Comparison of ENCODE assay signal across 23 mouse cellular contexts in the genomic region with DNA sequence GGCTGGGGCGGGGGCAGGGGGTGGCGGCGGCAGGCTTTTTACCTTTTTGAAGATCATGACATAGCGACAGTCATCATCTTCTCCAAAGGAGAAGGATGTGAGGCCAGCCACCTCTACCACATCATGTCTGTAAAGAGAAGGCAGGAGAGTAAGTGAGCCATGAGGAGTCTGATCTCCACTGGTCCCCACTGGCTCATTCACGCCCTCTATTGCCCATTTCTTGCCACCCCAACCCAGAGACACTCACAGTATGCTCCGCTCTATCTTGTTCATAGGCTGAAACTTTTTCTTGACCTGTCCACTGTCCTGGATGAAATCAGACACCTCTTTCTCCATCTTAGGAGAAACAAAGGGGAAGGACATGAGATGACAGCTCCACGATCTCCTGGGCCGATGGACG. TPM values are rescaled to one million over a fixed set of nuclear protein-coding genes. Genes with fewer than 3 reads are reported as not detected.
DNase-seq lines count a peak whose midpoint lies in the region; ATAC-seq and TF ChIP-seq lines count a peak whose summit lies in the region.
"Had no signal": no experiment of that assay in that cellular context is flagged by ENCODE, and none has a peak within 500 bp of the region (broad histone marks: within the 10 kb centered on the region; RNA-seq: fewer than 3 reads in every experiment).

No protein-coding gene starts in this region.

- peaks cover 23% of the 10 kb centered on the region for H3K4me1 ChIP-seq in heart, postnatal 0 days (ENCODE audit: control insufficient read depth, insufficient read depth)
- peaks cover 21% of the 10 kb centered on the region for H3K4me1 ChIP-seq in heart, embryonic 12.5 days (replicated peaks)
- H3K4me1 ChIP-seq in liver, embryonic 14.5 days (replicated peaks; ENCODE audit: control insufficient read depth in 2 of 2, insufficient read depth in 2 of 2, low read length in 1 of 2): peaks cover 9 to 10% of the 10 kb centered on the region in 2 experiments
- peaks cover 19% of the 10 kb centered on the region for H3K4me1 ChIP-seq in liver, embryonic 12.5 days
- peaks cover 10 to 19% of the 10 kb centered on the region in 2 experiments for H3K4me1 ChIP-seq in CH12.LX (ENCODE audit: control insufficient read depth in 1 of 2, insufficient read depth in 2 of 2)

- peak; percentile 34 for TF ChIP-seq RAD21 in CH12.LX (IDR thresholded peaks at IDR 0.05; ENCODE audit: low read depth, low read length)

- H3K9me3 ChIP-seq in heart, postnatal 0 days (replicated peaks; ENCODE audit: control insufficient read depth, low read length): no peaks in the 10 kb centered on the region
- H3K9me3 ChIP-seq in heart, embryonic 12.5 days (replicated peaks): no peaks in the 10 kb centered on the region
- no peaks in the 10 kb centered on the region for H3K9me3 ChIP-seq in liver, embryonic 14.5 days (ENCODE audit: control insufficient read depth, low read length)
- no peaks in the 10 kb centered on the region for H3K9me3 ChIP-seq in liver, embryonic 12.5 days (replicated peaks)
- no peaks in the 10 kb centered on the region for H3K9me3 ChIP-seq in CH12.LX (replicated peaks; ENCODE audit: low read length)
- H3K9me3 ChIP-seq: forebrain, embryonic 10.5 days; heart, embryonic 15.5 days; hindbrain, embryonic 15.5 days; limb, embryonic 10.5 days; liver, embryonic 13.5 days; midbrain, embryonic 12.5 days; neural tube, embryonic 12.5 days had no signal

- in situ Hi-C loops in CH12.LX (cut with MboI; ENCODE audit: low pct_ligation_motif_present, low pct_unique_long_range_greater_than_20kb, low sequenced_read_pairs): no loop called here

- dilution Hi-C loops in CH12.LX (cut with MboI; ENCODE audit: extremely low pct_ligation_motif_present, extremely low pct_unique_long_range_greater_than_20kb, low sequenced_read_pairs): no loop called here

- ATAC-seq in heart, postnatal 0 days (ENCODE audit: insufficient read depth, low read depth): no peak
- no peak for ATAC-seq in heart, embryonic 12.5 days (ENCODE audit: insufficient number of reproducible peaks, low FRiP score)
- ATAC-seq in liver, embryonic 14.5 days (ENCODE audit: insufficient read depth): no peak
- ATAC-seq in liver, embryonic 12.5 days: no peak
- ATAC-seq: forebrain, embryonic 16.5 days had no signal

- H3K9ac ChIP-seq in heart, postnatal 0 days (replicated peaks; ENCODE audit: low read depth, low read length): no peak overlapping the region
- H3K9ac ChIP-seq in heart, embryonic 12.5 days: no peak overlapping the region
- no peak overlapping the region for H3K9ac ChIP-seq in liver, embryonic 14.5 days (replicated peaks)
- H3K9ac ChIP-seq in liver, embryonic 12.5 days: no peak overlapping the region
- H3K9ac ChIP-seq in CH12.LX (ENCODE audit: insufficient read depth, low read depth): no peak overlapping the region
- H3K9ac ChIP-seq: heart, embryonic 15.5 days; hindbrain, embryonic 15.5 days; liver, embryonic 13.5 days; midbrain, embryonic 12.5 days; neural tube, embryonic 12.5 days had no signal

- no peaks in the 10 kb centered on the region for H3K27me3 ChIP-seq in heart, postnatal 0 days (ENCODE audit: control insufficient read depth, insufficient read depth, low read length)
- H3K27me3 ChIP-seq in heart, embryonic 12.5 days (replicated peaks): no peaks in the 10 kb centered on the region
- no peaks in the 10 kb centered on the region for H3K27me3 ChIP-seq in liver, embryonic 14.5 days (ENCODE audit: control insufficient read depth, insufficient read depth, low read length)
- H3K27me3 ChIP-seq in liver, embryonic 12.5 days (replicated peaks): no peaks in the 10 kb centered on the region
- H3K27me3 ChIP-seq in CH12.LX (replicated peaks) (no peaks in the 10 kb centered on the region), myocyte (ENCODE audit: control insufficient read depth, insufficient read depth, insufficient read length) (no peaks in the 10 kb centered on the region)
- H3K27me3 ChIP-seq: heart, embryonic 15.5 days; hindbrain, embryonic 15.5 days; liver, embryonic 13.5 days; midbrain, embryonic 12.5 days; neural tube, embryonic 12.5 days had no signal

- WGBS in heart, postnatal 0 days: 90% methylated on average over 9 of the region's 9 CpGs
- WGBS in heart, embryonic 12.5 days: 91% methylated on average over 9 of the region's 9 CpGs
- WGBS in liver, embryonic 14.5 days (ENCODE audit: insufficient replicate concordance): 82% methylated on average over 9 of the region's 9 CpGs
- WGBS in liver, embryonic 12.5 days (ENCODE audit: insufficient replicate concordance): 89% methylated on average over 9 of the region's 9 CpGs

- H3K27ac ChIP-seq in heart, postnatal 0 days (ENCODE audit: low read depth): peak overlapping the region; percentile 70
- H3K27ac ChIP-seq in heart, embryonic 12.5 days (ENCODE audit: poor library complexity, severe bottlenecking): no peak overlapping the region
- H3K27ac ChIP-seq in liver, embryonic 14.5 days: no peak overlapping the region
- H3K27ac ChIP-seq in liver, embryonic 12.5 days: no peak overlapping the region
- H3K27ac ChIP-seq in CH12.LX (ENCODE audit: insufficient read depth, low read depth): no peak overlapping the region
- H3K27ac ChIP-seq: forebrain, embryonic 10.5 days; heart, embryonic 15.5 days; hindbrain, embryonic 15.5 days; limb, embryonic 10.5 days; liver, embryonic 13.5 days; midbrain, embryonic 12.5 days; neural tube, embryonic 12.5 days had no signal

- peaks cover 22% of the 10 kb centered on the region for H3K79me2 ChIP-seq in CH12.LX (replicated peaks; ENCODE audit: control insufficient read depth, extremely low read depth, insufficient read depth, poor library complexity, severe bottlenecking)
- H3K79me2 ChIP-seq in myocyte (ENCODE audit: control insufficient read depth, insufficient read depth): peaks cover 30% of the 10 kb centered on the region

- no peak for DNase-seq in heart, postnatal 0 days (ENCODE audit: low spot score)
- DNase-seq in liver, embryonic 14.5 days (ENCODE audit: low read depth in 3 of 3, low spot score in 3 of 3): no peak
- no peak for DNase-seq in CH12.LX (ENCODE audit: extremely low read depth)
- no peak for DNase-seq in cerebellum, adult 9-10 months
- DNase-seq: adrenal gland, postnatal 25 days; B cell, adult 2 months; cerebellum, adult 11 months; cerebellum, postnatal 10 days; gastrocnemius, postnatal 25 days; heart, postnatal 4 days; kidney, adult 11 months; liver, embryonic 13.5 days; right cerebral cortex, postnatal 14 days had no signal

- no peak overlapping the region for H3K4me2 ChIP-seq in heart, postnatal 0 days (ENCODE audit: low read depth, low read length)
- no peak overlapping the region for H3K4me2 ChIP-seq in heart, embryonic 12.5 days
- H3K4me2 ChIP-seq in liver, embryonic 14.5 days (ENCODE audit: low read depth): no peak overlapping the region
- no peak overlapping the region for H3K4me2 ChIP-seq in liver, embryonic 12.5 days
- H3K4me2 ChIP-seq in CH12.LX (ENCODE audit: insufficient read depth, low read depth, poor library complexity, severe bottlenecking): no peak overlapping the region
- no peak overlapping the region for H3K4me2 ChIP-seq in myocyte (ENCODE audit: low read depth)
- H3K4me2 ChIP-seq: heart, embryonic 15.5 days; hindbrain, embryonic 15.5 days; liver, embryonic 13.5 days; midbrain, embryonic 12.5 days; neural tube, embryonic 12.5 days had no signal

- no peak for TF ChIP-seq EP300 in heart, postnatal 0 days (IDR thresholded peaks at IDR 0.05; ENCODE audit: low read depth)
- TF ChIP-seq EP300 in liver, embryonic 14.5 days (IDR thresholded peaks at IDR 0.05; ENCODE audit: low read depth): no peak
- TF ChIP-seq EP300 in CH12.LX (IDR thresholded peaks at IDR 0.05; ENCODE audit: low read length): no peak

- H3ac ChIP-seq in myocyte (ENCODE audit: control insufficient read depth, insufficient read length): no peak overlapping the region

- peak; percentile 19; the same call in 1 of the 2 replicates for TF ChIP-seq CTCF in heart, postnatal 0 days (IDR thresholded peaks at IDR 0.05; ENCODE audit: low read depth)
- 0 out of 2 replicates have a peak, but pooled peaks have one; percentile 29 for TF ChIP-seq CTCF in liver, embryonic 14.5 days (IDR thresholded peaks at IDR 0.05; ENCODE audit: low read depth)
- peak in 1 of 2 experiments; percentile 51; a peak in 2 of 4 replicates for TF ChIP-seq CTCF in CH12.LX (conservative IDR thresholded peaks at IDR 0.05 in 1 of 2, IDR thresholded peaks at IDR 0.05 in 1 of 2; ENCODE audit: low read depth in 2 of 2, low read length in 2 of 2)

- peaks cover 62% of the 10 kb centered on the region for H3K36me3 ChIP-seq in heart, postnatal 0 days (replicated peaks; ENCODE audit: control insufficient read depth, insufficient read depth, low read length)
- peaks cover 70% of the 10 kb centered on the region for H3K36me3 ChIP-seq in heart, embryonic 12.5 days
- H3K36me3 ChIP-seq in liver, embryonic 14.5 days (replicated peaks; ENCODE audit: control insufficient read depth, insufficient read depth, low read depth): peaks cover 17% of the 10 kb centered on the region
- peaks cover 63% of the 10 kb centered on the region for H3K36me3 ChIP-seq in liver, embryonic 12.5 days
- H3K36me3 ChIP-seq in CH12.LX (replicated peaks in 1 of 2; ENCODE audit: control insufficient read depth in 1 of 2, insufficient read depth in 1 of 2, low read length in 1 of 2) (peaks cover 46 to 77% of the 10 kb centered on the region in 2 experiments), myocyte (ENCODE audit: control insufficient read depth, insufficient read depth) (peaks cover 37% of the 10 kb centered on the region)

- TF ChIP-seq POLR2A in CH12.LX (IDR thresholded peaks at IDR 0.05; ENCODE audit: low read depth, low read length) (no peak), myocyte (IDR thresholded peaks at IDR 0.05; ENCODE audit: insufficient read length, low read depth) (no peak)

- no peak overlapping the region for H3K4me3 ChIP-seq in heart, postnatal 0 days (ENCODE audit: low read depth, low read length)
- H3K4me3 ChIP-seq in heart, embryonic 12.5 days: no peak overlapping the region
- no peak overlapping the region for H3K4me3 ChIP-seq in liver, embryonic 14.5 days (ENCODE audit: insufficient read depth in 1 of 2, low read depth in 2 of 2, low read length in 2 of 2)
- H3K4me3 ChIP-seq in liver, embryonic 12.5 days: no peak overlapping the region
- H3K4me3 ChIP-seq in CH12.LX (replicated peaks in 1 of 3; ENCODE audit: low read depth in 2 of 3, low read length in 2 of 3, poor library complexity in 1 of 3): no peak overlapping the region
- H3K4me3 ChIP-seq in myocyte: no peak overlapping the region
- H3K4me3 ChIP-seq: forebrain, embryonic 10.5 days; heart, embryonic 15.5 days; hindbrain, embryonic 15.5 days; limb, embryonic 10.5 days; liver, embryonic 13.5 days; midbrain, embryonic 12.5 days; neural tube, embryonic 12.5 days had no signal

RNA-seq across cellular contexts. Expression of a gene that starts 4.5 kb away (rescaled TPM):
- 42.0 and 53.9 TPM in 2 replicates for total RNA-seq in heart, postnatal 0 days (2014; rRNA removed; ENCODE audit: low replicate concordance)
- polyA plus RNA-seq in heart, postnatal 0 days (2015; fragmentation: Nextera tagmentation; extraction: Ambion mirVana): 154 and 175 TPM in 2 replicates
- 164 and 170 TPM in 2 replicates for polyA plus RNA-seq in heart, embryonic 12.5 days (2016; fragmentation: Nextera tagmentation; extraction: Ambion mirVana)
- polyA plus RNA-seq in liver, embryonic 14.5 days (2012; rRNA removed): 24.6 and 42.0 TPM in 2 replicates
- polyA plus RNA-seq in liver, embryonic 14.5 days (2014; fragmentation: Nextera tagmentation; extraction: Ambion mirVana): 27.4 and 29.6 TPM in 2 replicates
- 76.8 and 84.5 TPM in 2 replicates for polyA plus RNA-seq in liver, embryonic 12.5 days (2016; fragmentation: Nextera tagmentation; extraction: Ambion mirVana)
- total RNA-seq in CH12.LX (2012; rRNA removed): 96.3 and 105 TPM in 2 replicates
- total RNA-seq in CH12.LX (2014; rRNA removed): 86.9 and 93.5 TPM in 2 replicates
- 120 and 161 TPM in 2 replicates for polyA plus RNA-seq in CH12.LX (2012; ENCODE audit: insufficient read length, low read depth)
- 52.4 TPM for polyA plus RNA-seq in myocyte (2012; fragmentation: generic; extraction: Trizol)

RNA-seq across cellular contexts. Expression of a gene that starts 7.7 kb away (rescaled TPM):
- total RNA-seq in heart, postnatal 0 days (2014; rRNA removed; ENCODE audit: low replicate concordance): 1,315 and 1,376 TPM in 2 replicates
- polyA plus RNA-seq in heart, postnatal 0 days (2015; fragmentation: Nextera tagmentation; extraction: Ambion mirVana): 1,204 and 1,224 TPM in 2 replicates
- 238 and 239 TPM in 2 replicates for polyA plus RNA-seq in heart, embryonic 12.5 days (2016; fragmentation: Nextera tagmentation; extraction: Ambion mirVana)
- 3.4 and 3.7 TPM in 2 replicates for polyA plus RNA-seq in liver, embryonic 14.5 days (2012; rRNA removed)
- polyA plus RNA-seq in liver, embryonic 14.5 days (2014; fragmentation: Nextera tagmentation; extraction: Ambion mirVana): 3.6 and 3.9 TPM in 2 replicates
- polyA plus RNA-seq in liver, embryonic 12.5 days (2016; fragmentation: Nextera tagmentation; extraction: Ambion mirVana): 6.7 and 7.6 TPM in 2 replicates
- 11.0 and 11.2 TPM in 2 replicates for total RNA-seq in CH12.LX (2012; rRNA removed)
- total RNA-seq in CH12.LX (2014; rRNA removed): 22.9 and 23.0 TPM in 2 replicates
- 26.4 and 27.5 TPM in 2 replicates for polyA plus RNA-seq in CH12.LX (2012; ENCODE audit: insufficient read length, low read depth)
- 1,792 TPM for polyA plus RNA-seq in myocyte (2012; fragmentation: generic; extraction: Trizol)

RNA-seq across cellular contexts. Expression of a gene that starts 10.3 kb away (rescaled TPM):
- total RNA-seq in heart, postnatal 0 days (2014; rRNA removed; ENCODE audit: low replicate concordance): 924 and 959 TPM in 2 replicates
- 903 and 932 TPM in 2 replicates for polyA plus RNA-seq in heart, postnatal 0 days (2015; fragmentation: Nextera tagmentation; extraction: Ambion mirVana)
- 1,661 and 1,678 TPM in 2 replicates for polyA plus RNA-seq in heart, embryonic 12.5 days (2016; fragmentation: Nextera tagmentation; extraction: Ambion mirVana)
- 421 and 438 TPM in 2 replicates for polyA plus RNA-seq in liver, embryonic 14.5 days (2012; rRNA removed)
- polyA plus RNA-seq in liver, embryonic 14.5 days (2014; fragmentation: Nextera tagmentation; extraction: Ambion mirVana): 957 and 1,007 TPM in 2 replicates
- 1,519 and 1,532 TPM in 2 replicates for polyA plus RNA-seq in liver, embryonic 12.5 days (2016; fragmentation: Nextera tagmentation; extraction: Ambion mirVana)
- 1,045 and 1,143 TPM in 2 replicates for total RNA-seq in CH12.LX (2012; rRNA removed)
- total RNA-seq in CH12.LX (2014; rRNA removed): 799 and 844 TPM in 2 replicates
- 2,575 and 2,624 TPM in 2 replicates for polyA plus RNA-seq in CH12.LX (2012; ENCODE audit: insufficient read length, low read depth)
- polyA plus RNA-seq in myocyte (2012; fragmentation: generic; extraction: Trizol): 2,636 TPM

RNA-seq across cellular contexts. Expression of a gene that starts 17.5 kb away (rescaled TPM):
- 530 and 532 TPM in 2 replicates for total RNA-seq in heart, postnatal 0 days (2014; rRNA removed; ENCODE audit: low replicate concordance)
- 446 and 451 TPM in 2 replicates for polyA plus RNA-seq in heart, postnatal 0 days (2015; fragmentation: Nextera tagmentation; extraction: Ambion mirVana)
- 227 and 229 TPM in 2 replicates for polyA plus RNA-seq in heart, embryonic 12.5 days (2016; fragmentation: Nextera tagmentation; extraction: Ambion mirVana)
- 39.0 and 43.9 TPM in 2 replicates for polyA plus RNA-seq in liver, embryonic 14.5 days (2012; rRNA removed)
- polyA plus RNA-seq in liver, embryonic 14.5 days (2014; fragmentation: Nextera tagmentation; extraction: Ambion mirVana): 60.8 and 67.8 TPM in 2 replicates
- 77.3 and 83.3 TPM in 2 replicates for polyA plus RNA-seq in liver, embryonic 12.5 days (2016; fragmentation: Nextera tagmentation; extraction: Ambion mirVana)
- total RNA-seq in CH12.LX (2012; rRNA removed) (96.9 and 99.0 TPM in 2 replicates), CH12.LX (2014; rRNA removed) (121 and 135 TPM in 2 replicates)
- polyA plus RNA-seq in CH12.LX (2012; ENCODE audit: insufficient read length, low read depth) (127 and 132 TPM in 2 replicates), myocyte (2012; fragmentation: generic; extraction: Trizol) (165 TPM)

RNA-seq across cellular contexts. Expression of a gene that starts 17.7 kb away (rescaled TPM):
- 48.3 and 66.3 TPM in 2 replicates for total RNA-seq in heart, postnatal 0 days (2014; rRNA removed; ENCODE audit: low replicate concordance)
- polyA plus RNA-seq in heart, postnatal 0 days (2015; fragmentation: Nextera tagmentation; extraction: Ambion mirVana): 61.8 and 62.5 TPM in 2 replicates
- polyA plus RNA-seq in heart, embryonic 12.5 days (2016; fragmentation: Nextera tagmentation; extraction: Ambion mirVana): 67.4 and 70.1 TPM in 2 replicates
- polyA plus RNA-seq in liver, embryonic 14.5 days (2012; rRNA removed): 47.7 and 48.4 TPM in 2 replicates
- polyA plus RNA-seq in liver, embryonic 14.5 days (2014; fragmentation: Nextera tagmentation; extraction: Ambion mirVana): 56.0 and 66.9 TPM in 2 replicates
- 73.6 and 86.1 TPM in 2 replicates for polyA plus RNA-seq in liver, embryonic 12.5 days (2016; fragmentation: Nextera tagmentation; extraction: Ambion mirVana)
- 23.5 and 24.0 TPM in 2 replicates for total RNA-seq in CH12.LX (2012; rRNA removed)
- total RNA-seq in CH12.LX (2014; rRNA removed): 24.1 and 25.5 TPM in 2 replicates
- polyA plus RNA-seq in CH12.LX (2012; ENCODE audit: insufficient read length, low read depth): 28.0 and 31.7 TPM in 2 replicates
- polyA plus RNA-seq in myocyte (2012; fragmentation: generic; extraction: Trizol): 16.7 TPM
